Mouse (Mus musculus) left cerebral cortex, postnatal 4 days (tissue): ENCODE data around the gene Tent4a. TPM values are rescaled to one million over a fixed set of nuclear protein-coding genes. Genes with fewer than 3 reads are reported as not detected.
"Not testable (repeated sequence)": the region's sequence is repeated elsewhere in the genome, so short reads cannot be mapped to it uniquely, and the experiment has no call there.

Experiments
- DNase-seq: peaks from one replicate; pipeline ENCODE4 v3.0.0-alpha.2; 2022
- intact Hi-C: fragments of 180-260 bp; cut with DNase I; formaldehyde crosslinking; loops from one replicate; pipeline ENCODE4 v1.15.1; 2025
- total RNA-seq, 2 experiments: library from RNA; stranded (reverse); gene quantifications; 2 replicates each; pipeline ENCODE4 v1.2.3; 2021

Gene Tent4a
- total RNA-seq = 10 to 100 TPM; 49.2 to 49.7 TPM

DNA sequence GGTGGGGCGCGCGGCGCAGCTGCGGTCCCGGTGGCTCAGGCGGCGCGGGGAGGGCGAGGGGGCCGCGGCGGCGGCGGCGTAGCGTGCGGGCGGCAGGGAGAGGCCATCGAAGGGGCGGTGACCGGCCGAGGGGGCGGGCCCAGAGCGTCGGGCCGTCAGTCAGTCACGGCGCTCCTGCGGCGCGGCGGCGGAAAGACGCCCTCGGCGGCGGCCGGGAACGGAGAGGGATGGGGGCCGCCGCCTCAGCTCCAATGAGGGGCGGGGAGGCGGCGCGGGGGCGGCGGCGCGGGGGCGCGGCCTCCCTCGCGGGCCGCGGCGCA is at the start of gene Tent4a:
Gene Tent4a, minus strand, starts transcription at position 284 of the 320 bp plus-strand sequence.
- no peak for DNase-seq
- intact Hi-C loops = no loop called here

DNA sequence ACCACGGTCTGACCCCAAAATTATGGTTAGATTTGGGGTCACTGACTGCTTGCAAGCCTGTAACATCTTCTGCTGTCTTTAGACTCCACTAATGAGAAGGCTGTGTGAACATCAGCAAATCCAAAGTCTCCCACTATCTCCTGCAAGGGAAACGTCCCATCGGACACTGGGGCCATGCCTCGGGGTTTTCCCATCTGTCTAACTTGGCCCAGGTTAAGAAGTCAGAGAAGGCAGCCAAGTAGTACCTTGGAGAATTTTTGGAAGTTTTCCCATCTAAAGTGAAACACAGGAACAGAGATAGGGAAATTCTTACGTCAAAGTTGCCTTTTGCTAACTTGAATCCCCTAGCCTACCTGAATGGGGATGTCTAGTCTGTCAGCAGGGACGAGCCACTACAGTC is 49.2 kb upstream of the Tent4a start:
- intact Hi-C loops = no loop called here
- no peak for DNase-seq

GRCm38 (mm10) chr13:69582411-69582810 is 48.0 kb upstream of the Tent4a start:
- no peak for DNase-seq
- intact Hi-C loops = no loop called here

GRCm38 (mm10) chr13:69577181-69577834 is 42.9 kb upstream of the Tent4a start:
- intact Hi-C loops = no loop called here

GRCm38 (mm10) chr13:69576676-69577075 is 42.3 kb upstream of the Tent4a start:
- DNase-seq = peak; percentile 44
- intact Hi-C loops = no loop called here

More at GRCm38 (mm10) chr13:69577181-69577834, 42.9 kb upstream of the Tent4a start:
- no peak for DNase-seq

DNA sequence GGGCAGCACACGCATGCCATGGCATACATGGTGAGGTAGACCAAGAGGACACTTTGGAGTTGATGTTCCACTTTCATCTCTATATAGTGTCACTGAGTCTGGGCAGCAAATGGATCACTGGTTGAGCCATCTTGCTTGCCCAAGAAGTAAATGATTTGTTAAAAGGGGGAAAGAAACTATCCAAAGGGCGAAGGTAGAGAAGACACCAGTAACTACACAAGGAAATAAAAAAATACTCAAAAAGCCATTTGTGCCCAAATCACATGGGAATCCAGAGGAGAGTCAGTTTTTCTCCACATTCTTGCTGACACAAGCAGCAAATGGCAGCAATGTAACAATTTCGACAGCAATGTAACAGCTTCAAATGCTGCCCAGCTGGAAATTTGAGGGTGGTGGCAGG is 38.2 kb upstream of the Tent4a start:
- no peak for DNase-seq
- intact Hi-C loops = no loop called here

DNA sequence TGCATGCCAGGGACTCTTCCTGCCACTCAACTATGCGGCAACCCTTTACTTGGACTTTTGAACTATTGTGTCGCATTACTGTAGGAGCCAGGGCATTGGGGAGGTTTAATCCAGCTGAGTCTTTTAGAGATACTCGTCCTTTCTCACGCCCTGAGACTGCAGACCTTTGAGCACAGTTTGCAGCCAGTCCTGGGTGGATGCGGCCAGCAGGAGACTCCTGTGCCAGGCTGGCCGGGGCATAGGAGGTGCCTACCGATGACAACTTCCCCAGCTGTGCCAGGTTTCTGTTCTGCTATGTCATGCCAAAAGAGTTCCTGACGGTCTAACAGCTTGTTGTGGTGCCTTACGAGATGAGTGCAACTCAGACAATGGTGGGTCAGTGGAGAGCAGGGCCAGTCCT is 34.8 kb upstream of the Tent4a start:
- intact Hi-C loops = no loop called here
- no peak for DNase-seq

- intact Hi-C loops, DNase-seq: not testable (repeated sequence)
Observed at GRCm38 (mm10) chr13:69565401-69565800, 31.0 kb upstream of the Tent4a start.

DNA sequence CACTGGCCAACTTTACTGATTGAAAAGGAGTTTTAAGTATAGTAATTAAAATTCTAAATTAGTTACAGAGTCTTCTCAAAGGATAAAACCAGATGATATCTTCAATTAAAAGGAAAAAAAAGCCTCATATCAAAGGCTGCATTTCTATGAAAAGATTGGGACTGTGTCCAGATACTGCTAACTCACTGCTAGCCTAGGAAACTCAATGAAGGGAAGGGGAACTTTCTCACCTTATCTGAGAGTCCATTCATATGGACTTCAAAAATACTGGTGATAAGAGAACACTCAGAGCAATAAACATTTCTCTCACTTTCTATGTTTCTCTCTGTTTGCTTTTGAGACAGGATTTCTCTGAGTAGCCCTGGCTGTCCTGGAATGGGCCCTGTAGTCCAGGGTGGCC is 30.2 kb upstream of the Tent4a start:
- intact Hi-C loops = loop anchor here (5.0 kb wide), 1 partner anchor 33 kb away; no protein-coding TSS in a partner anchor
- no peak for DNase-seq

DNA sequence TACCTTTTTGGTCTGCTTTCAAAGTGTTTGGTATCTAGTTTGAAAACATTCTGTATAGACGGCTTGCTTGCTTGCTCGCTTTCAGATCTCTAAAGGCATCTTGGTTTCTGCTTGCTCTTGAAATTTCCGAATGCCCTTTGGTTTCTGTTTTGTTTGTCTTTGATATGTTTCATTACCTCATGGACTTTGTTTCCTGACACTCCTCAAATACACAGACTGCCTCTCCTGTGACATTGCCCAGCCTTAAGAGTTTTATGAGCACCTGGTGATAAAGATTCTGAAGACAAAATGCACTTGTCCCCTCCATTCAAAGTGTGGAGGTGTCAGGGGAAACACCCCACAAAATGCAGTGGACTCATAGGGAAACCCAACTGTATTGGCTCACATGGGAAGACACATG is 29.5 kb upstream of the Tent4a start:
- intact Hi-C loops = loop anchor here (5.0 kb wide), 1 partner anchor 33 kb away; no protein-coding TSS in a partner anchor
- DNase-seq = no peak

- DNase-seq = no peak
- intact Hi-C loops = loop anchor here (5.0 kb wide), 1 partner anchor 34 kb away; no protein-coding TSS in a partner anchor
Observed at GRCm38 (mm10) chr13:69562654-69563574, 28.5 kb upstream of the Tent4a start.

- no peak for DNase-seq
- intact Hi-C loops = loop anchor here (5.0 kb wide), 1 partner anchor 35 kb away; no protein-coding TSS in a partner anchor
Observed at GRCm38 (mm10) chr13:69562004-69562403, 27.6 kb upstream of the Tent4a start.

DNA sequence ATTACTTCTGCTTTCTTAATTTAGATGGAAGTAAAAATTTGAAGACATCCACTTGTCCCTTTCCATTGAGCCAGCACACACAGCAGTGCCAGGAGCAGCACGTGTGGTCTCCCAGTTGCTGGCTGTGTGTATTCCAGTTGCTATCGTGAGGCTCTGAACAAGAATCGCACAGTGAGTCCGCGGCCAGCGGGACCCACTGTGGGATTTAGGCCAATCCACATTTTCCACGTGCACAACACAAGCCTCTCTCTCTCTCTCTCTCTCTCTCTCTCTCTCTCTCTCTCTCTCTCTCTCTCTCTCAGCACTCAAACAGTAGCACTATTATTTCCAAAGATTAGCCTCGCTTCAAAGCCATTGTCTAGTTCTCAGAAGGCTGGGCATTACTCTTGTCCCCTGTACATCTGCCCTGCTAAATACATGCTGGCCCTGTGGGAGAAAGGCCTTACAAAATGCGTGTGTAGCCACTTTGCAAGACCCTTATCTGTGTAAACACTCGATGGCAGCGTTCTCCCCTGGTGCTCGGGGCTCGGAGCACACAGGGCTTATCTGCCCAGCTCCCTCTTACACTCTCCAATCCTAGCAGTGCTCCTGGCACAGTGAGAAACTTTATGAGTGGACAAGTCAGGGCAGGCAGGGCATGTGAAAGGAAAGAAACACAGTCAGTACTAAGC is 25.0 kb upstream of the Tent4a start:
- intact Hi-C loops = loop anchor here (10.0 kb wide), 1 partner anchor 105 kb away; no protein-coding TSS in a partner anchor
- DNase-seq = peak; percentile 46

DNA sequence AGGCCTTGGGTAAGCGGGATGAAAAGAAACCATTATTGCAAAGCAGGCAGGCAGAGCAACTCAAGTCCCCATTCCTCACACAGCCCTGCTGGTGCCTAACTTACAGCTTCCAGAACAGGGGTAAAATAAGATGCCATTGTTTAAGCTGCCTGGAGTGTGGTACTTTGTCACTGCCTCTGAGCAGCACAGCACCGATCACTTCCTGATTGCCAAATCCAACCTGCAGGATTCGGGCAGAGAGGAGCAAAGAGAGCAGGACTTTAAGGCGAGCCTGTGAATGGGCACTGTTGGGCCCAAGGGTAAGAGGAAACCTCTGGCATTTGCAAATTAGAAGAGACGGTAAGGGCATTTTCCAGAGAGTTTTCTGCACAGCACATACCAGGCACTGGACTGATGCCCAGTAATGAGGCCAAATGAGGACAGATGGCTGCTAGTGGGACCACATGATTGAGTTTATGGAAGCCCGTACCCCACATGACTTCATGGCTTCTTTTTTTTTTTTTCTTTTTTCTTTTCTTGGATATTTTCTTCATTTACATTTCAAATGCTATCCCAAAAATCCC is 23.8 kb upstream of the Tent4a start:
- DNase-seq = peak; percentile 70
- intact Hi-C loops = loop anchor here (10.0 kb wide), 1 partner anchor 107 kb away; no protein-coding TSS in a partner anchor

- DNase-seq = no peak
- intact Hi-C loops = loop anchor here (10.0 kb wide), 1 partner anchor 108 kb away; no protein-coding TSS in a partner anchor
Observed at GRCm38 (mm10) chr13:69556728-69557127, 22.3 kb upstream of the Tent4a start.

DNA sequence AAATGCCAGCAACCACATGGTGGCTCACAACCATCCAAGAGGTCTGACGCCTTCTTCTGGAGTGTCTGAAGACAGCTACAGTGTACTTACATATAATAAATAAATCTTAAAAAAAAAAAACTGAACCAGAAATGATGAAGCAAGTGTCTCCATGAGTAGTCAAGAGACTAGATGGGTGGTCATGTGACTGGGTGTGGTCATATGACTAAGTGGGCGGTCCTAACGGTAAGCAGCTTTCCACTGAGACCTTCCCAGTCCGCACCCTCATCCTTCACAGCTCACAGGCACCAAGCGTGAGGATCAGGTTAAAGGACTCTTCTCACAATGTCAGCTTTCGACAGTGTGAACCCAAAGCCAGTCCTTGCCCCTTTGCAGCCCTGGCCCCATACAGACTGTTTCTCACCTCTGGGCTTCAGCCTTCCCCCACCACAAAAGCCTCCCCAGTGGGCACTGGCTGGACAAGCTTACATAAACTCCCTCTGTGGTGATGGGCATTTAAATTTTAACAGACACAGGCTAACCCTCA is 21.6 kb upstream of the Tent4a start:
- intact Hi-C loops = loop anchor here (10.0 kb wide), 1 partner anchor 109 kb away; no protein-coding TSS in a partner anchor
- no peak for DNase-seq

DNA sequence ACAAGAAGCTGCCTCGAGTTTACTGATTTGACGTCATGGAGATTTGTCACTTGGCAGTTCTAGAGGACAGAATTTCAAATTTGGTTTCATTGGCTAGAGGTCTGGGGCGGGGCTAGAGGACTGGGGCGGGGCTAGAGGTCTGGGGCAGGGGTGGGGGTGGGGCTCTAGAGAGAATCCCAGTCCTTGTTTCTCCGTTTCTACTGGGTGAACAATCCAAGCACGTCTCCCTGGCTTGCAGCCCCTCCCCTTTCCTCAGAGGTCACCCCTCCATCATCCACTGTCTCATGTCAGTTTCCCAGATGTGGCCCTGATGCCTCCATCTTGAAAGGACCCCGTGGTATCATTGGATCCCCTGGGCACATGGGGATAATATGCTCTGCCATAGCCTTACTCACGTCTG is 20.6 kb upstream of the Tent4a start:
- intact Hi-C loops = loop anchor here (10.0 kb wide), 1 partner anchor 110 kb away; no protein-coding TSS in a partner anchor
- DNase-seq = no peak

GRCm38 (mm10) chr13:69554255-69554654 is 19.8 kb upstream of the Tent4a start:
- DNase-seq = no peak
- intact Hi-C loops = loop anchor here (10.0 kb wide), 1 partner anchor 111 kb away; no protein-coding TSS in a partner anchor

- intact Hi-C loops = loop anchor here (10.0 kb wide), 1 partner anchor 112 kb away; no protein-coding TSS in a partner anchor
- peak; percentile 43 for DNase-seq
Observed at GRCm38 (mm10) chr13:69553024-69553423, 18.6 kb upstream of the Tent4a start.

GRCm38 (mm10) chr13:69550831-69551230 is 16.4 kb upstream of the Tent4a start:
- no peak for DNase-seq
- intact Hi-C loops = loop anchor here (10.0 kb wide), 1 partner anchor 114 kb away; no protein-coding TSS in a partner anchor
